Comparison of ENCODE assay signal across 28 mouse cellular contexts in genomic region chr4:148341531-148342157, GRCm38 (mm10). TPM values are rescaled to one million over a fixed set of nuclear protein-coding genes. Genes with fewer than 3 reads are reported as not detected.
"Had no signal": no experiment of that assay in that cellular context is flagged by ENCODE, and none has a peak within 500 bp of the region (broad histone marks: within the 10 kb centered on the region; RNA-seq: fewer than 3 reads in every experiment).

No protein-coding gene starts in this region.

- DNase-seq: cerebellum, adult 8-10 months; cerebellum, adult 9-10 months; cerebellum, adult 9-11 months; cerebellum, postnatal 25 days; cerebellum, postnatal 36 days; embryo, embryonic 11 days; forebrain, postnatal 0 days; gastrocnemius, adult 2 months; gastrocnemius, postnatal 10 days; gastrocnemius, postnatal 14 days; gastrocnemius, postnatal 25 days; gastrocnemius, postnatal 36 days; heart, adult 11 months; heart, adult 18-20 months; heart, adult 2 months had no signal

- H3K4me3 ChIP-seq: embryonic facial prominence, embryonic 10.5 days; embryonic facial prominence, embryonic 12.5 days; embryonic facial prominence, embryonic 13.5 days; embryonic facial prominence, embryonic 15.5 days; erythroblast, embryonic 14.5 days; forebrain, embryonic 10.5 days; forebrain, embryonic 12.5 days; forebrain, embryonic 13.5 days; forebrain, embryonic 15.5 days; gastrocnemius, adult 2 months; heart, adult 2 months had no signal

- H3K27ac ChIP-seq: embryonic facial prominence, embryonic 10.5 days; embryonic facial prominence, embryonic 12.5 days; embryonic facial prominence, embryonic 13.5 days; embryonic facial prominence, embryonic 15.5 days; forebrain, embryonic 10.5 days; forebrain, embryonic 12.5 days; forebrain, embryonic 13.5 days; forebrain, embryonic 15.5 days; gastrocnemius, adult 2 months; heart, adult 2 months had no signal

- H3K4me1 ChIP-seq: embryonic facial prominence, embryonic 10.5 days; embryonic facial prominence, embryonic 12.5 days; embryonic facial prominence, embryonic 13.5 days; embryonic facial prominence, embryonic 15.5 days had no signal

- H3K36me3 ChIP-seq: embryonic facial prominence, embryonic 10.5 days; embryonic facial prominence, embryonic 12.5 days; embryonic facial prominence, embryonic 13.5 days; embryonic facial prominence, embryonic 15.5 days; forebrain, embryonic 10.5 days; forebrain, embryonic 12.5 days; forebrain, embryonic 15.5 days had no signal

- ATAC-seq: forebrain, embryonic 14.5 days; forebrain, embryonic 15.5 days; forebrain, embryonic 16.5 days; forebrain, postnatal 0 days had no signal

- H3K27me3 ChIP-seq: embryonic facial prominence, embryonic 12.5 days; embryonic facial prominence, embryonic 13.5 days; embryonic facial prominence, embryonic 15.5 days; forebrain, embryonic 12.5 days; forebrain, embryonic 13.5 days; forebrain, embryonic 15.5 days had no signal

- H3K4me2 ChIP-seq: embryonic facial prominence, embryonic 12.5 days; embryonic facial prominence, embryonic 13.5 days; embryonic facial prominence, embryonic 15.5 days; forebrain, embryonic 12.5 days; forebrain, embryonic 13.5 days; forebrain, embryonic 15.5 days had no signal

- H3K9me3 ChIP-seq: embryonic facial prominence, embryonic 12.5 days; embryonic facial prominence, embryonic 13.5 days; embryonic facial prominence, embryonic 15.5 days; forebrain, embryonic 10.5 days; forebrain, embryonic 13.5 days; forebrain, embryonic 15.5 days had no signal

- H3K9ac ChIP-seq: embryonic facial prominence, embryonic 12.5 days; embryonic facial prominence, embryonic 13.5 days; embryonic facial prominence, embryonic 15.5 days; forebrain, embryonic 12.5 days; forebrain, embryonic 13.5 days; forebrain, embryonic 15.5 days; forebrain, postnatal 0 days had no signal

RNA-seq across cellular contexts. Expression of gene Disp3, which starts 53.9 kb away (rescaled TPM):
- total RNA-seq: common myeloid progenitor, adult 5-6 weeks; gastrocnemius, adult 2 months; granulocyte monocyte progenitor cell, adult 5-6 weeks; heart, adult 18-20 months; heart, adult 2 months had no signal
- polyA plus RNA-seq: erythroblast, embryonic 14.5 days; heart, adult 2 months had no signal
